Mouse (Mus musculus) B cell, adult (primary cell): ENCODE results near the gene Ddost. TPM values are rescaled to one million over a fixed set of nuclear protein-coding genes. Genes with fewer than 3 reads are reported as not detected.

Source experiments
- total RNA-seq: library from RNA; stranded (reverse); gene quantifications from 4 replicates; pipeline ENCODE4 v1.2.4, GENCODE M21; 2023; ENCODE audit not compliant: inconsistent age

The Ddost gene
- 57.9 to 64.3 TPM (median 61.0 TPM) in 4 replicates for total RNA-seq

DNA sequence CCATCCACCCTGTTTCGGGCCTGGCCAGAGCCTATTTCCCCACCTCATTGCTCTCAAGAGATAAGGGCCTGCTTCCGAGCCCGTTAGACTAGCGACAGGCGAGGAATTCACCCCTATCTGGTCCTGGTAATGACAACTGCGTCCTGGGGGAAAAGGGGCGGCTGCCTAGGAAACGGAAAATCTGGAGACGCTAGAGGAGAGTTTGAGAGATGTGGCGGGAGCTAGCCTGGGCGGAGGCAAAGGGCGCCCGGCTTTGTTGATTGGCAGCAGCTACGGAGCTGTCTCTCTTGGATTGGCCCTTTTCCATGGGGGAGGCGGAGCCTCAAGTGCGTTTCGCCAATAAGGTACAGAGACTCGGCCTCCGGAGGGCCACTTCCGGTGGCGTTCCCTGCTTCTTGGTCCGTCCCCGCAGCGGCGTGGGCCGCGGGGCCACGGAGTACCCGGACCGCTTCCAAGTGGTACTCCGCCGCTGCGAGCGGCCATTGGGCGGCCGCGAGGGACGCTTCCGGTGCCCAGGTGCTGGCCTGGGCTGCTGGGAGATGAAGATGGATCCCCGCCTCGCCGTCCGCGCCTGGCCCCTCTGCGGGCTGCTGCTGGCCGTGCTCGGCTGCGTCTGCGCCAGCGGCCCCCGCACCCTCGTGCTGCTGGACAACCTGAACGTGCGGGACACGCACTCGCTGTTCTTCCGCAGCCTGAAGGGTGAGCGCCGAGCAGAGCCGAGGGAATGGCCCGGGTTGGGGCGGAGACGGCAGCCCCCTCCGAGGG, at the start of gene Ddost:
Gene Ddost, plus strand, starts transcription at position 391 of the 765 bp plus-strand sequence.

DNA sequence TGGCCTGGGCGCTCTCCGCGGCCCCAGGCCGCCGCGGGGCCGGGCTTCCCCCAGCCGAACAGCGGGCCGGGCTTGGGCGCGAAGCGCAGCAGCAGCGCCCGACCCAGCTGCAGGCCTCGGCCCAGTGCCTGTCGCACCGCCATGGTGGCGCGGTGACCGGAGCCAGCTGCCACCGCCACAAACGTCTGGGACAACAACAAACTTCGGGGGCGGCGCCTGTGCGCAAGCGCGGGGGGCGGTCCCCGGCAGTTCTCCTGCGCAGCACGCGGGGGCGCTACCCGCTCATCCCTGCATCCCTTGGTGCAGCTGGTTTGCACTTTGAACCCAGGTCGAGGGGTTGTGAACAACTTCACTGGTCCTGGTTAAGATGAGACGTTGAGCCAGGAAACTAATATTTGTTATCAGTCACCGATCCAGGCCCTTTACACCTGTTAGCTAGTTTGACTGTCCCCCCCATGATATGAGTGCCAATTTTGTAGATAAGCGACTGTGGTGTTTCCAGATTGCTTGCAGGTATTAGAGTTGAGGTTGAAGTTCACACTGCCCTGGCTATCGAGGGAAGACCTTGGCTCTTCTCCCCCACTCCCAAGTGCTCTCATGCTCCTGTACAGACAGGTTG, 21.7 kb downstream of the Ddost start, which contains the start of gene Pink1:
Gene Pink1, minus strand, starts transcription at position 231 of the 619 bp plus-strand sequence.

Other genes starting within 250 kb of the Ddost start
- 98.7 to 110 TPM (median 104 TPM) in 4 replicates for gene Hp1bp3, start 88.4 kb upstream of the Ddost start, total RNA-seq
- 0.15 to 0.84 TPM (median 0.42 TPM) in 4 replicates for gene Sh2d5, start 54.3 kb upstream of the Ddost start, total RNA-seq
- gene Kif17, start 54.3 kb upstream of the Ddost start, total RNA-seq = 0.19 TPM in 1 of 4 replicates, not detected in the others
- gene Pink1, start 21.6 kb downstream of the Ddost start, total RNA-seq = 32.2 to 43.7 TPM (median 38.0 TPM) in 4 replicates
- gene Cda, start 63.3 kb downstream of the Ddost start, total RNA-seq = not detected in 4 replicates
- gene Fam43b, start 91.8 kb downstream of the Ddost start, total RNA-seq = not detected in 4 replicates
- 32.3 to 47.3 TPM (median 39.9 TPM) in 4 replicates for gene Mul1, start 129.9 kb downstream of the Ddost start, total RNA-seq
- 0.33 to 0.86 TPM (median 0.78 TPM) in 4 replicates for gene Camk2n1, start 149.6 kb downstream of the Ddost start, total RNA-seq